Mouse (Mus musculus): Measurements from ENCODE around the gene Gucy2c.
A peak's percentile ranks its signal among the peaks of the same experiment; 100 is the strongest.

Gucy2c gene

DNA sequence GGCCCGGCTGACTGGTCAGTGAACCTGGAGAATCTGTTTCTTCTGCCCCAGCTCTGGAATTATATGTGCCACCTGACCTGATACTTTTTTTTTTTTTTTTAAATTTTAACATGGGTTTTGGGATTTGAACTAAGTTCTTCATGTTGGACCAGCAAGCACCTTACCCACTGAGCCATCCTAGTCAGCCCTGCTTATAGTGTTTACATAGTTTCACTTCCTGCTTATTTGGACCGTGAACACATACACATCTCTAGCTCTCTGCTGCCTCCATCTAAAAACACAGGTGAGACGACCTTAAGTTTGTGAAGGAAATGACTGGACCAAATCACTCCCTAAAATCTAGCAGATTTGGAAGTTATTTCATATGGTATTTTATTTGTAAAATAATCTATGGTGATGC is 58.4 kb downstream of the Gucy2c start:
- no peak for DNase-seq

- no peak for DNase-seq
Observed at GRCm38 (mm10) chr6:136722565-136722964, 59.0 kb downstream of the Gucy2c start.

DNA sequence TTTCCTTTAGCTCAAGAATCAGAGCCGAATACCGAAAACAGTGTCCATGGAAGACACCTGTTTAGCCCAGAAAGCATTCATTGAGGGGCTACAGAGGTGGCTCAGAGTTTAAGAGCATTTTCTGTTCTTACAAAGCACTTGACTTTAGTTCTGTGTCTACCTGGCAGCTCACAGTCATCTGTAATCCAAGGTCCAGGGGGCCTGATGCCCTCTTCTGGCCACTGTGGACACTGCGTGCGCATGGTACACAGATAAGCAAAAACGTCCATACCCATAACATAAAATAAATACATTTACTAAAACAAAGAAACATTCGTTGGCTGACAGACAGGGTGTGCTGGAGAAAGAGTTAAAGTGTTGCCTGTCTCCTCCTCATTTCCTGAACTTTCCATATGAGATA is 59.6 kb downstream of the Gucy2c start:
- peak; percentile 5 for DNase-seq

DNA sequence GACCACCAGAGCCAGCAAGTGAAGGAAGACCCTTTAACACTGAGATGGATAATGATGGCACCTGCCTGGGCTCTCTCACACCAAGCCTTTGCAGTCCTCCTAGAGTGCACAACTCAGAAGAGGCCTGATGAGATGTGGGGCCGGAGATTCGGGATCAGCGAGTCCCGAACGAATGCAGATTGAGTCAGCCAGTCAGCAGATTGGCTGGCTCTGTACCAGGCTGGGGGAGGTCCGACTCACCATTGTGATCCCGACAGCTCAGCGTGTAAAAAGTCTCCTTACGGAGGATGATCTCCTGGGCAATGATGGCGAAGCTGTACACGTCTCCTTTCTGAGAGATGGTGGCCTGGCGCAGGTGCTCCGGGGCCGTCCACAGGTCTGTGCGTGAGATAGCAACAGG is 61.1 kb downstream of the Gucy2c start:
- DNase-seq, result peak; percentile 3

GRCm38 (mm10) chr6:136715881-136716431 is 65.6 kb downstream of the Gucy2c start:
- DNase-seq, result no peak

DNA sequence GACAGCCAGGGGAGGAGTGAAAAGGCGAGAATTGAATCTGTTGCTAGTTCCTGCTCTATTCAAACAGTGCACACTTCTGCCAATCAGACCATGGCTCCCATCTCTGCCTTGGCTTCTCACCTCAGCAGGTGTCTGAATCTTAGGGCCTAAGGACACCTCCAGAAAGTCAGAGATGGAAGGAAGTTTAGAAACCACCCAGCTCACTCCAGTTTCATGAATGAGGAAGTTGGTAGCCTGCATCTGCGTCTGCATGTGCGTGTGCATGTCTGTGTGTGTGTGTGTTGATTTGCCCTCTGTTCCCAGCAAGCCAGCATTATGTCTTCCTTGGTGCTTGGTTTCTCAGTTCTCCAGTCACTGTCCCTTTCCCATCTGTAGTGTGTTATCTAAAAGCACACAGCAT is 67.5 kb downstream of the Gucy2c start:
- no peak for DNase-seq

DNA sequence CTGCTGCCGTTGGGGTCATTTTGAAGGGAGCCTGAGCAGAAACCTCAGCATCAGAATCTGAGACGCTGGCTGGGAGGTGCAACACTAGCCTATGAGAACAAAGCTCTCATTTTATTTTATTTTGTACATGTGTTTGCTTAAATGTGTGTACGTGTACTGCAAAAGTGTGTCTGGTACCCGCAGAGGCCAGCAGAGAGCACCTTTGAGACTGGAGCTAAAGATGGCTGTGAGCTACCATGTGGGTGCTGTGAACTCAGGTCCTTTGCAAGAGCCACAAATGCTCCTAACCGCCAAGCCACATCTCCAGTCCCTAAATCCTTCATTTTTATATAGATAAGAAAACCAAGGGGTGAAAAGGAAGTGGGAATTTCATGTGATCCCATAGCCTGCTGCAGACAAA is 71.2 kb downstream of the Gucy2c start:
- DNase-seq, result no peak

DNA sequence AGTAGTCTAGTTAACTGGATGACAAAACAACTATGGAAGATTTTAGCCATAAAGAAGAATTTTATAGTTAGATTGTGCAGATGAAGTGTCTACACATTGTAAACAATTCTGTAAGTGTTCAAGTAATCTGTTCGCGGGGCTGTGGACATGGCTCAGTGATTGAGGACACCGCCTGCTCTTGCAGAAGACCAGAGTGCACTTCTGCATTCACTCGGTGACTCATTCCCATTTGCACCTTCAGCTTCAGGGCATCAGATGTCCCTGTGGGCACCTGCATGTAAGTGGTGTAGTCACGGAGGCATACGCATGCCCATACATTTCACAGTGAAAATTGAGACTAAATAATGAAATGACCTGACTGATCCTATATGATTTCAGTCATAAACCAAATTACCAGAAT is 73.0 kb downstream of the Gucy2c start:
- DNase-seq, result no peak

DNA sequence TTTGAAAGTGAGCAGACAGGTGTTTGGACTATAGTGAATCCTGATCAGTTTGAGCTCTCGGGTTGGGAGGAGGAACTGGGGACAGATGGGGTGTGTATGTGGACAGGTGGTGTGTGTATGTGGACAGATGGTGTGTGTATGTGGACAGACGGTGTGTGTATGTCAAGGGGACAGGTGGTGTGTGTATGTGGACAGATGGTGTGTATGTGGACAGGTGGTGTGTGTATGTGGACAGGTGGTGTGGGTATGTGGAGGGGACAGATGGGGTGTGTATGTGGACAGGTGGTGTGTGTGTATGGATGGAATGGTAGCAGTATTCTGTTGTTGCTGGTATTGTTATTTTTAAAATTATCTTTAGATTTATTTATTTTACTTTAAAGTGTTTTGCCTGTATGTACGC is 79.7 kb downstream of the Gucy2c start:
- DNase-seq, result no peak

- no peak for DNase-seq
Observed at GRCm38 (mm10) chr6:136701185-136701584, 80.4 kb downstream of the Gucy2c start.

DNA sequence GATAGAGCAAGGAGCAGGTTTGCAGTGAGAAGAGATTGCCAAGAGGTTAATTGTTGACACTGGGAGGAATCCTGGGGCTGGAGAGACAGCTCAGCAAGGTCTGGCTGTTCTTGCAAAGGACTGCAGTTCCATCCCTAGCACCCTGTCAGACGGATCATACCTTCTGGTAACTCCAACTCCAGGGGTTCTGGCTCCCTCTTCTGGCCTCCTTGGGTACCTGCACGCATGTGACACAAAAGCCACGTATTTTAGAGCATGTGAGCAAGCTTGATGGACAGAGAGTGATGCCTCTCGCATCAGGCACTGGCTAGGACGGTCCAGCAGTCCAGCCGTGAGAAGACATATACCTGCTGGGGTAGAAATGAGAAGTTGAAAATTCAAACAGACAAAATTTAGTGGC is 90.3 kb downstream of the Gucy2c start:
- no peak for DNase-seq

- DNase-seq, result no peak
Observed at GRCm38 (mm10) chr6:136690527-136690926, 91.0 kb downstream of the Gucy2c start.

DNA sequence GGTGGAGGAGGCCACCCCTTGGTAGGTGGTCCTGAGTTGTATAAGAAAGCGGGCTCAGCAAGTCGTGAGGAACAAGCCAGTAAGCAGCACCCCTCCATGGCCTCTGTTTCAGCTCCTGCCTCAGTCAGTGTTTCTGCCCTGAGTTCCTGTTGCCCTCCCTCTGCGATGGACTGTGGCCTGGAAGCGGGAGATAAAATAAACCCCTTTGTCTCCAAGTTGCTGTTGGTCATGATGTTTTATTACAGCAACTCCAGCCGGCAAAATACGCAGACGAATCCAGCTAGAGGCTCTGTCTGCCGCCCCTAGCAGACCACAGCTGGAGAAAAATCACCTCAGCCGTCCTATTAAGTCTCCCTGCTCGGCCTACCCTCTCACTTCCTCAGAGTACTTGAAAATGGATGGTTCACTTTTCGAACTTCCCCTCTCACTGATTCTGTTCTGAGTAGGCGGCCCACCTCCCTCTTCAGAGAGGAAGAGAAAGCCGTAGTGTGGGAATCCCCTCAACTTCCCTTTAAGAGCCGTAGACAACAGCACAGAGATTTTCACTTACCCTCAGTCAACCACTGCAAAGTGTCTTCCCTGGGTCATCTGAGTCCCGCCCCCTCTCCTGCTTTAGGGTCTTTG is 91.7 kb downstream of the Gucy2c start:
- DNase-seq, result peak; percentile 62

DNA sequence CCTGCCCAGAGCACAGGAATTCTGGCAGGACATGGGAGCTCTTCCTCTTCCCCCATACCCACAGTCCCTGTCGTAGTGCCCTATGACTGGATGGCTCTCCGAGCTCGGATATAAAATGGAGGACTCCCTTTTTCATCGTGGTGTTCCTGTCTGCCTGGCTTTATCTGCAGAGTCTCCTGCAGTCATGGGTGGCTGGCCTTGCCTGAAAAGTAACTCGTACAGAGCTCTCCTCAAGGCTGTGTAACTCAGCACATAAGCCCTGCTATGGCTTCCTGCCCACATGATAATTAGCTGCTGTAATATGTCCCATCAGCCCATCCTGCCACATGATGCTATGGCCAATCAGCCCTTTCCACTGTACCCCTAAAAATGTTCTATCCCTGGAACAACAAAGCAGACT is 96.1 kb downstream of the Gucy2c start:
- no peak for DNase-seq

- no peak for DNase-seq
Observed at GRCm38 (mm10) chr6:136683410-136684334, 97.9 kb downstream of the Gucy2c start.

DNA sequence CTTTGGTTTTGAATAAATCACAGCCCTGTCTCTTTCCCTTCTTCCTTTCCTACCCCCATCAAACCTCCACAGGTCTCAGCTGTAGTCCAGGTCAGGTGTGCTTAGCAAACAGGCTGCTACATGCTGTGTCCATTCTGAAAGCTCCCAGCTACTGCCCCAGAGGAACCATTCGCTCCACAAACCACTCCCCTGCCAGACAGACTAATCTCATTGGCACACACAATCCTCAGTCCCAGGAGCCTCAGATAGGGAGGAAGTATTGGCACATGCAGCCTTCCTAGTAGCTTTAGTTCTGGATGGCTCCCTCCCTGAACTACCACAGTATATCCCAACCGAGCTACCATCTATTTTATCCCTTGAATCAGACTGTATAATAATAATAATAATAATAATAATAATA is 102.2 kb downstream of the Gucy2c start:
- no peak for DNase-seq

DNA sequence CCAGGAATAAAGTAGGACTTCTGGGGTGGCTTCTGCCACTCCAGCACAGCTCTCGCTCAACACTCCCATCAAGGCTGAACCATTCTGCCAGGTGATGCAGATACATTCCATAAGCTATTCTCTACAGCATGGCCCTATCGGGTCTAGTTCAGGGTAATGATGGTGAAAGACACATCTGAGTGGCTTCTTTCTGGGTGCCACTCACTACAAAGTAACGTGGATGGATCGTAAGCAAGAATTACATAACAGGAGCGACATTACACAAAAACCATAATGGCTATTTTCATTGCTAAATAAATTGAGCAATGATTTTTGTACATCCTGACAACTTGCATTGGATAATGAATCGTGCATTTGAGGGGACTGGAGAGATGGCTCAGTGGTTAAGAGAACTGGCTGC is 106.6 kb downstream of the Gucy2c start:
- no peak for DNase-seq

- peak; percentile 63 for DNase-seq
Observed at GRCm38 (mm10) chr6:136672467-136672866, 109.1 kb downstream of the Gucy2c start.

DNA sequence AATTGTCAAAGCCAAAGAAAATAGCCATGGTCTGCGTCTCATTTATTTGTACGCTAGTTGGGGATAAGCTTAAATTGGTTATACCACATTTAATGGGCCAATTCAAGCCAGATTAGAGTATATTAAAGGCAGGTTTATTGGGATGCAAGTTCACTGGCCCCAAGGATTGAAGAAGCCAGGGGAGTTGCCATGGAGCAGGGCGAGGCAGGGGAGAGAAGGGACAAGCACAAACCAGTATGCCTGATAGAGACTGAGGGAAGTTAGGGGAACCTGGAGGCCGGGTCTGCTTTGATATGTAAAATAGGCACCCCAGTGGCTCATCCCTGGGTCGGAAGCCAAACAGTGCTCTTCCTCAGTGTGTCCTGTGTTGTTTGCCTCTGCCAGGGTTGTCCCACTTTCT is 112.3 kb downstream of the Gucy2c start:
- DNase-seq, result no peak

DNA sequence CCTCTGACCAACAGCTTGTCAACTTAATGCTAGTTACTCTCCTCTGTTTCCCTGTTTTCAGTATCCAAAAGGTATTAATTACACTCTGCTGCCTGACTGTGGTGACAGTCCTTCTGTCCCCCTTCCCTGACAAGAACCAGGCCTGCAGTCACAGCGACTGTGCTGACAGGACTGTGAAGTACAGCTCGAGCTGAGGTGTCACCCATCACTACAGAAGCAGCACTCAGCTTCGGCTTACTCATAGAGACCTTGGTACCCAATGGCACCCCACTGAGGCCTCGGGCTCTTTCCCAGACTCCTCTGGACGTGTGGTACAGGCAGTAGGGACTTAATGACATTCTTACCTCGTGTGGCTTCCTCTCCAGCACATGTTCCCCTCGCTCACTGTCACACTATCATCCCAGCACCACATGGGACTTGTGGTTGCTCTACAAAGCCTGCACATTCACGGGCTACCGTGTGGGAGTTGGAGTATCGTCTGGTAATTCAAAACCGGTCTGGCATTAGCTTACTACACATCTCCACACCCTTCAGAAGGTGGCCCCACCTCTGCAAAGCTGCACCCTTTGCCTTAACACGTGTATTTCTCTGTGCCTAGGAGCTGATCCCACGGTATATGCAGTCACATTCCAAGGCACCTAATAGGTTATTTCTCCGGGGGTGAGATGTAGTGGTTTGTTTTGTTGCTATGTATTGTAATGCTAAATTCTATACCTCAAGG is 113.1 kb downstream of the Gucy2c start:
- no peak for DNase-seq

DNA sequence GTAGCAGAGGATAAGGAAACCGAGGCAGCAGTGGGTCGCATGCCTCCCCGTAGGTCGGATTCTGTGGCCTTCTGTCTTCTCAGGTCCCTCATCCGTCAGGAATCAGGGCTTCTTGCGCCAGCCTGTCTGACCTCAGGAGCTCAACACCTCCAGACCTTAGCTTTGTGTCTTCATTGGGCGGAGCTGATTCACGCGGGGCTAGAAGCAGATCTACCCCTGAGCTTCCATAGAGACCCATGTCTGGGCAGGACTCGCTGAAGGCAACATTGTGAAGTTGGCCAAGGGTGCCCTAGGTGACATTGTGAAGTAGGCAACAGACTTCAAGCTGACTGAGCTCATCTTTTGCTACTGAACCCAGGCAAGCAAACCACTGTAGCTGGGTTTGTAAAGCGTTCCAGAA is 119.5 kb downstream of the Gucy2c start:
- DNase-seq, result no peak

GRCm38 (mm10) chr6:136661706-136662016 is 119.9 kb downstream of the Gucy2c start, which contains the start of gene Plbd1:
Plbd1 (minus strand) TSS chr6:136661928.
- DNase-seq, result no peak

GRCm38 (mm10) chr6:136660831-136661705 is 120.5 kb downstream of the Gucy2c start:
- no peak for DNase-seq
